Mouse (Mus musculus): ENCODE data around the gene Nfib.

Gene Nfib

GRCm38 (mm10) chr4:82592086-82593030 is 113.2 kb downstream of the Nfib start:
- 39% methylated on average over 7 of the region's 7 CpGs for WGBS

- 29% methylated on average over 4 of the region's 4 CpGs for WGBS
Measured at GRCm38 (mm10) chr4:82589345-82589890, 116.1 kb downstream of the Nfib start.

- 73% methylated on average over 5 of the region's 5 CpGs for WGBS
Measured at GRCm38 (mm10) chr4:82588718-82589117, 116.8 kb downstream of the Nfib start.

GRCm38 (mm10) chr4:82587146-82587870 is 118.2 kb downstream of the Nfib start:
- WGBS = 81% methylated on average over 16 of the region's 16 CpGs

GRCm38 (mm10) chr4:82586637-82587036 is 118.9 kb downstream of the Nfib start:
- WGBS = 93% methylated on average over 5 of the region's 5 CpGs

GRCm38 (mm10) chr4:82585536-82585935 is 120.0 kb downstream of the Nfib start:
- 87% methylated on average over 9 of the region's 9 CpGs for WGBS

GRCm38 (mm10) chr4:82585056-82585455 is 120.5 kb downstream of the Nfib start:
- WGBS = 84% methylated on average over 5 of the region's 5 CpGs

GRCm38 (mm10) chr4:82584548-82584947 is 121.0 kb downstream of the Nfib start:
- 46% methylated on average over 4 of the region's 4 CpGs for WGBS

GRCm38 (mm10) chr4:82573291-82573605 is 132.3 kb downstream of the Nfib start:
- 40% methylated on average over 7 of the region's 7 CpGs for WGBS

- 42% methylated on average over 13 of the region's 13 CpGs for WGBS
Measured at GRCm38 (mm10) chr4:82572410-82573290, 132.9 kb downstream of the Nfib start.

GRCm38 (mm10) chr4:82558816-82559215 is 146.7 kb downstream of the Nfib start:
- 85% methylated on average over 2 of the region's 2 CpGs for WGBS

GRCm38 (mm10) chr4:82555673-82556171 is 149.8 kb downstream of the Nfib start:
- WGBS = 26% methylated on average over 16 of the region's 16 CpGs

- 81% methylated on average over 3 of the region's 3 CpGs for WGBS
Measured at GRCm38 (mm10) chr4:82553658-82554057, 151.9 kb downstream of the Nfib start.

GRCm38 (mm10) chr4:82552238-82552637 is 153.3 kb downstream of the Nfib start:
- WGBS = 85% methylated on average over 7 of the region's 7 CpGs

GRCm38 (mm10) chr4:82549762-82550380 is 155.7 kb downstream of the Nfib start:
- WGBS = 59% methylated on average over 10 of the region's 10 CpGs

- WGBS = 84% methylated on average over 1 of the region's 1 CpGs
Measured at GRCm38 (mm10) chr4:82548247-82548646, 157.3 kb downstream of the Nfib start.

GRCm38 (mm10) chr4:82543936-82544335 is 161.6 kb downstream of the Nfib start:
- WGBS = 83% methylated on average over 3 of the region's 3 CpGs

GRCm38 (mm10) chr4:82543398-82543740 is 162.2 kb downstream of the Nfib start:
- 85% methylated on average over 4 of the region's 4 CpGs for WGBS

- 44% methylated on average over 10 of the region's 10 CpGs for WGBS
Measured at GRCm38 (mm10) chr4:82542656-82543397, 162.7 kb downstream of the Nfib start.

GRCm38 (mm10) chr4:82541894-82542510 is 163.5 kb downstream of the Nfib start:
- 29% methylated on average over 7 of the region's 7 CpGs for WGBS
